Mouse (Mus musculus) liver, embryonic 13.5 days (tissue): ENCODE data around the gene Scgb1c1. TPM values are rescaled to one million over a fixed set of nuclear protein-coding genes. Genes with fewer than 3 reads are reported as not detected.

ENCODE experiments used
- ATAC-seq: fragments of 200-750 bp; cut with Nextera tagmentation; 2 replicates; pipeline ENCODE4 v1.8.0; 2017; ENCODE audit warnings: low read depth, mild to moderate bottlenecking, moderate number of reproducible peaks, moderate library complexity
- DNase-seq: peaks from one replicate; pipeline ENCODE4 v3.0.0; 2022
- H3K27ac ChIP-seq: fragments of 300-500 bp; sonication (generic); 2 replicates; pipeline ENCODE4 v1.5.1; 2015; ENCODE audit warnings: moderate library complexity, mild to moderate bottlenecking, inconsistent platforms
- H3K27me3 ChIP-seq: fragments of 300-500 bp; sonication (generic); 2 replicates; pipeline ENCODE4 v1.6.1; 2015; ENCODE audit warnings: mild to moderate bottlenecking, inconsistent platforms
- H3K36me3 ChIP-seq: fragments of 300-500 bp; sonication (generic); 2 replicates; pipeline ENCODE4 v1.6.1; 2015; ENCODE audit warnings: mild to moderate bottlenecking, inconsistent platforms
- H3K4me1 ChIP-seq: fragments of 300-500 bp; sonication (generic); replicated peaks from 2 replicates; pipeline ENCODE4 v1.6.1; 2015; ENCODE audit warnings: inconsistent platforms
- H3K4me2 ChIP-seq: fragments of 300-500 bp; sonication (generic); 2 replicates; pipeline ENCODE4 v1.6.1; 2015; ENCODE audit warnings: inconsistent platforms, mild to moderate bottlenecking, moderate library complexity
- H3K4me3 ChIP-seq: fragments of 300-500 bp; sonication (generic); replicated peaks from 2 replicates; pipeline ENCODE4 v1.5.1; 2015; ENCODE audit warnings: mild to moderate bottlenecking, inconsistent platforms
- H3K9ac ChIP-seq: fragments of 300-500 bp; sonication (generic); 2 replicates; pipeline ENCODE4 v1.6.1; 2015; ENCODE audit warnings: mild to moderate bottlenecking, inconsistent platforms
- H3K9me3 ChIP-seq: fragments of 300-500 bp; sonication (generic); replicated peaks from 2 replicates; pipeline ENCODE4 v1.6.1; 2016; ENCODE audit warnings: inconsistent platforms
- whole genome bisulfite sequencing: fragments of 180-500 bp; shearing (Covaris S2); methylation state at CpG from one replicate; pipeline ENCODE4 v1.1.7; 2015; ENCODE audit not compliant: insufficient replicate concordance; 5-methylcytosine and 5-hydroxymethylcytosine counted together
- polyA plus RNA-seq: library from polyadenylated mRNA; unstranded; fragments of >200 nt; fragmentation: Nextera tagmentation; extraction: Ambion mirVana; gene quantifications from 2 replicates; pipeline ENCODE4 v1.2.1, GENCODE M21; 2015

Gene Scgb1c1
- polyA plus RNA-seq, 1 experiment from 2014 or later = not detected

DNA sequence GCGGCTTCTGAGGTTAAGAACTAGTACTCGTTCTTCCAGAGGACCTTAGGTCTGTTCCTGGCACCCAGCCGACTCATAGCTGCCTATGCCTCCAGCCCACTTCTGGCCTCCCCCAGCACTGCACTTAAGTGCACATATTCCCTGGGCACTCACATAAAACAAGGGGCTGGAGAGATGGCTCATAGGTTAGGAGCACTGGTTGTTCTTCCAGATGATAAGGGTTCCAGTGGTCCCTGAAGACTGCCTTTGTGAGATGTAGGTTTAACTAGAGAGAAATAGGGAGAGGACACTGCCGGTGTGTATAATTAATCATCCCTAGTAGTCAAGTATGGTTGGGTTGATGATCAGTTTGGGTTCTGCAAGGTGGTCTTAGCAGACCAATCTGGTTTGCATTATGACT, 22.6 kb upstream of the Scgb1c1 start:
- Histone ChIP-seq H3K27me3 (peaks cover 9% of the 10 kb centered on the region; the same call in 1 of the 2 replicates), H3K4me3 (no peak overlapping the region), H3K36me3 (no peaks in the 10 kb centered on the region), H3K4me1 (peaks cover 10% of the 10 kb centered on the region), H3K9me3 (no peaks in the 10 kb centered on the region), H3K4me2 (no peak overlapping the region), H3K9ac (no peak overlapping the region), H3K27ac (no peak overlapping the region)
- DNase-seq (no peak), ATAC-seq (no peak)
- 59% methylated on average over 4 of the region's 4 CpGs for WGBS

- no peak for ATAC-seq
- DNase-seq = no peak
- no peak overlapping the region for H3K27ac ChIP-seq
- H3K9me3 ChIP-seq = no peaks in the 10 kb centered on the region
- H3K4me1 ChIP-seq = 0 out of 2 replicates have a peak, but pooled peaks cover 7% of the 10 kb centered on the region
- H3K36me3 ChIP-seq = no peaks in the 10 kb centered on the region
- H3K9ac ChIP-seq = no peak overlapping the region
- no peak overlapping the region for H3K4me3 ChIP-seq
- peaks cover 14% of the 10 kb centered on the region; the same call in 1 of the 2 replicates for H3K27me3 ChIP-seq
- H3K4me2 ChIP-seq = no peak overlapping the region
- 24% methylated on average over 8 of the region's 8 CpGs for WGBS
These were observed 17.0 kb upstream of the Scgb1c1 start for GRCm38 (mm10) chr7:140828171-140828881.

GRCm38 (mm10) chr7:140831447-140831846, 13.9 kb upstream of the Scgb1c1 start:
- no peak for DNase-seq
- H3K27me3 ChIP-seq = 0 out of 2 replicates have a peak, but pooled peaks cover 13% of the 10 kb centered on the region
- no peaks in the 10 kb centered on the region for H3K9me3 ChIP-seq
- no peak overlapping the region for H3K4me3 ChIP-seq
- no peak for ATAC-seq
- H3K4me1 ChIP-seq = peaks cover 21% of the 10 kb centered on the region
- no peaks in the 10 kb centered on the region for H3K36me3 ChIP-seq
- WGBS = 45% methylated on average over 6 of the region's 6 CpGs
- H3K27ac ChIP-seq = no peak overlapping the region
- no peak overlapping the region for H3K4me2 ChIP-seq
- H3K9ac ChIP-seq = no peak overlapping the region

DNA sequence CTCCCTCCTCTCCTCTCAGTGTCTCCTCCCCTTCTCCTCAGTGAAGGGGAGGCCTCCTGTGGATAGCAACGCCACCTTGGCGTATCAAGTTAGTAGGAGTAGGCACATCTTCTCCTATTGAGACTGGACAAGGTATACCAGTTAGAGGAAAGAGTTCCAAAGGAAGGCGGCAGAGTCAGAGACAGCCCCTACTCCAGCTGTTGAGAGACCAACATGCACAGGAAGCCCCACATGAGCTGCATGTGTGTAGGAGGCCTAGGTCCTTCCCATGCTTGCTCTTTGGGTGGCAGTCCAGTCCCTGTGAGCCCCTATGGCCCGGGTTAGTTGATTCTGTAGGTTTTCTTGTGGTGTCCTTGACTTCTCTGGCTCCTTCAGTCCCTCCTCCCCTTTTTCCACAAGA, 12.0 kb upstream of the Scgb1c1 start:
- H3K4me3 ChIP-seq = no peak overlapping the region
- no peaks in the 10 kb centered on the region for H3K36me3 ChIP-seq
- ATAC-seq (no peak), DNase-seq (no peak)
- peaks cover 19% of the 10 kb centered on the region; the same call in 1 of the 2 replicates for H3K27me3 ChIP-seq
- H3K9me3 ChIP-seq = no peaks in the 10 kb centered on the region
- H3K4me1 ChIP-seq = peaks cover 17% of the 10 kb centered on the region
- H3K27ac ChIP-seq = no peak overlapping the region
- H3K9ac ChIP-seq = no peak overlapping the region
- WGBS = 63% methylated on average over 4 of the region's 4 CpGs
- no peak overlapping the region for H3K4me2 ChIP-seq

DNA sequence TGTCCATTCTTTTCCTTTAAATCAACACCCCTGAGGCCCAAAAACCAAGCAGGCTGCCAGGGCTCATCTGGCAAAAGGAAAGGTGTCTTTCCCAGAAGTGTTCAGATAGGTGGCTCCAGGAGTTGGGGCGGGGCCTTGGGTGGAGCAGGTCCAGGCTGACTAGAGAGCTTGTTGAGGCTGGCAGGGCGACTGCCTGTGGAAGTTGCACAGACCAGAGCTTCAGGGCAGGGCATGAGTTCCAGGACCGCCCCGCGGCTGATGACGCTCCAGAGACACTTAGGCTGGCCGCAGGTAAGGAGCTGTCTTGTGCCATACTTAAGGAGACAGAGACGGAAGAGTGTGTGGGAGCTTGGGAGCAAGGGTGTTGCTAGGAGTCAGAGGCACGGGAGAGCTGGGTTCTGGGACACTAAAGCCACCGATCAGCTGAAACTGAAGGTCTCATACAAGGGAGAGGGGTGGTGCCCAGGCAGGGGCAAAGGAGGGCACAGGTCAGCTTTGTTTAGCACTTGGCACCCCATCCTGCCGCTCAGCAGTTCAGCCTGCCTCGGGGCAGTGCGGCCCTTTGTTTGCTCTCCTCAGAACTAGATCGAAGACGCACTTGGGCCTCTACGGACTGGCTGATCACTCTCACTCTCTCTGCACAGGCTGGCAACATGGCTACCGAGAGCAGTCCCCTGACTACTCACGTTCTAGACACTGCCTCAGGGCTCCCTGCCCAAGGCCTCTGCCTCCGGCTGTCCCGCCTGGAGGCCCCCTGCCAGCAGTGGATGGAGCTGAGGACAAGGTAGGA, 10.2 kb upstream of the Scgb1c1 start, which contains the start of gene Urah:
Gene Urah (plus strand): TSS at position 51 of the 790 bp plus-strand sequence.
- H3K9me3 ChIP-seq = no peaks in the 10 kb centered on the region
- DNase-seq (no peak), ATAC-seq (peak; percentile 49)
- H3K4me3 ChIP-seq = peak within 1 kb of the TSS; percentile 7
- 46% methylated on average over 20 of the region's 20 CpGs for WGBS
- H3K4me2 ChIP-seq = peak within 1 kb of the TSS; percentile 38
- peaks cover 33% of the 10 kb centered on the region for H3K27me3 ChIP-seq
- H3K4me1 ChIP-seq = peaks cover 14% of the 10 kb centered on the region
- no peaks in the 10 kb centered on the region for H3K36me3 ChIP-seq
- no peak within 1 kb of the TSS for H3K27ac ChIP-seq
- no peak within 1 kb of the TSS for H3K9ac ChIP-seq

GRCm38 (mm10) chr7:140835758-140836087, 9.6 kb upstream of the Scgb1c1 start:
- Histone ChIP-seq H3K27ac (no peak overlapping the region), H3K36me3 (no peaks in the 10 kb centered on the region), H3K4me2 (peak overlapping the region; percentile 38; the same call in 1 of the 2 replicates), H3K4me1 (peaks cover 14% of the 10 kb centered on the region), H3K9ac (no peak overlapping the region), H3K4me3 (peak overlapping the region; percentile 7; the same call in 1 of the 2 replicates), H3K27me3 (peaks cover 36% of the 10 kb centered on the region), H3K9me3 (no peaks in the 10 kb centered on the region)
- WGBS = 57% methylated on average over 2 of the region's 2 CpGs
- DNase-seq = no peak
- ATAC-seq = peak; percentile 13; the same call in 1 of the 2 replicates

DNA sequence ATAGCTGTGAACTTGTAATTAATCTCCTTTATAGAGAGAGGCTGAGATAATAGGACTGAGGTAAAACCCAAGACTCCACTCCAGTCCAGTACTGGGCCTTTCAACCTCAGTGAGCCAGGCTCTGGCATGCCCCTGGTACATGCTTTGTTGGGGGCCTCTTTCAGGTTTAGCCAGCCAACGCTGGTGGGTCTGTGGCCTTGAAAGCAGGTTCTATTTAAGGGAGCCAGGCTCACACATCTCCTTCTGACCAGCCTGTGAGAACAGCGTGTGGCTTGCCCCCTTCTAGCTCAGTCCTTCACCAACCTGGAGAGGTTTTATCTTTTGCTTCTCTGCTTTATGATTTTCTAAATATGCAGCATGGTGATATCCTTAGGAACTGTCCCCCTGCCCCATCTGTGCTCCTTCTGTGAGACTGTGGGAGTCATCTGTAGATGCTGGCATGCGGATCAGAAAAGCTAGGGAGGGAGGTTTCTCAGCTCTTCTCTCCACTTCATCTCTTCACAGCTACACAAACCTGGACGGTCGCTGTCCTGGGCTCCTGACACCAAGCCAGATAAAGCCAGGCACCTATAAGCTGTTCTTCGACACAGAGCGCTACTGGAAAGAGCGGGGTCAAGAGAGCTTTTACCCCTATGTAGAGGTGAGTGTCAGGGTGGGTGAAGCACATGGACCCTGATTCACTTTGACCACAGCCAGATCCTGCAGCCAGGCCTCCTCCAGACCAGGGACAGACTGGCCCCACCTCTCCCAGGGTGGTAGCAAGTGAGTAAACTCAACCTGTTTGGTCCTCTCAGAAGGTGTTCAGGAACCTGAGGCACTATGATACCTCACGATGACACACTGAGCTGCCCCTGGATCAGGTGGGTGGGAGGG, 8.9 kb upstream of the Scgb1c1 start:
- H3K27ac ChIP-seq = no peak overlapping the region

GRCm38 (mm10) chr7:140839556-140839955, 5.8 kb upstream of the Scgb1c1 start:
- Histone ChIP-seq H3K4me2 (no peak overlapping the region), H3K4me3 (no peak overlapping the region), H3K27me3 (peaks cover 62% of the 10 kb centered on the region), H3K9ac (no peak overlapping the region), H3K4me1 (peaks cover 14% of the 10 kb centered on the region), H3K9me3 (no peaks in the 10 kb centered on the region), H3K27ac (no peak overlapping the region), H3K36me3 (no peaks in the 10 kb centered on the region)
- DNase-seq = no peak
- no peak for ATAC-seq
- WGBS = 52% methylated on average over 5 of the region's 5 CpGs

More for the DNA sequence above, 8.9 kb upstream of the Scgb1c1 start:
- WGBS = 64% methylated on average over 9 of the region's 9 CpGs
- DNase-seq (no peak), ATAC-seq (no peak)
- peaks cover 42% of the 10 kb centered on the region for H3K27me3 ChIP-seq
- H3K9ac ChIP-seq = no peak overlapping the region
- no peaks in the 10 kb centered on the region for H3K9me3 ChIP-seq
- no peaks in the 10 kb centered on the region for H3K36me3 ChIP-seq
- H3K4me2 ChIP-seq = no peak overlapping the region
- H3K4me1 ChIP-seq = peaks cover 14% of the 10 kb centered on the region
- no peak overlapping the region for H3K4me3 ChIP-seq

GRCm38 (mm10) chr7:140840750-140841735, 4.3 kb upstream of the Scgb1c1 start:
- Histone ChIP-seq H3K4me2 (no peak overlapping the region), H3K9me3 (no peaks in the 10 kb centered on the region), H3K36me3 (no peaks in the 10 kb centered on the region), H3K4me1 (peaks cover 2% of the 10 kb centered on the region; the same call in 1 of the 2 replicates), H3K27me3 (peaks cover 61% of the 10 kb centered on the region), H3K4me3 (no peak overlapping the region), H3K27ac (no peak overlapping the region), H3K9ac (no peak overlapping the region)
- 28% methylated on average over 19 of the region's 19 CpGs for WGBS
- DNase-seq = no peak
- no peak for ATAC-seq

- H3K27ac ChIP-seq = no peak overlapping the region
- peaks cover 50% of the 10 kb centered on the region for H3K27me3 ChIP-seq
- H3K36me3 ChIP-seq = no peaks in the 10 kb centered on the region
- DNase-seq (no peak), ATAC-seq (no peak)
- H3K9ac ChIP-seq = no peak overlapping the region
- no peak overlapping the region for H3K4me2 ChIP-seq
- H3K9me3 ChIP-seq = no peaks in the 10 kb centered on the region
- 62% methylated on average over 7 of the region's 7 CpGs for WGBS
- no peak overlapping the region for H3K4me3 ChIP-seq
- peaks cover 2% of the 10 kb centered on the region; the same call in 1 of the 2 replicates for H3K4me1 ChIP-seq
These were observed 1.5 kb upstream of the Scgb1c1 start for GRCm38 (mm10) chr7:140843806-140844205.
